Mouse (Mus musculus): ENCODE data around the gene Olfr126. TPM values are rescaled to one million over a fixed set of nuclear protein-coding genes. Genes with fewer than 3 reads are reported as not detected.

Gene Olfr126
- polyA plus RNA-seq (2016; fragmentation: Nextera tagmentation; extraction: Ambion mirVana) = not detected in 2 replicates

DNA sequence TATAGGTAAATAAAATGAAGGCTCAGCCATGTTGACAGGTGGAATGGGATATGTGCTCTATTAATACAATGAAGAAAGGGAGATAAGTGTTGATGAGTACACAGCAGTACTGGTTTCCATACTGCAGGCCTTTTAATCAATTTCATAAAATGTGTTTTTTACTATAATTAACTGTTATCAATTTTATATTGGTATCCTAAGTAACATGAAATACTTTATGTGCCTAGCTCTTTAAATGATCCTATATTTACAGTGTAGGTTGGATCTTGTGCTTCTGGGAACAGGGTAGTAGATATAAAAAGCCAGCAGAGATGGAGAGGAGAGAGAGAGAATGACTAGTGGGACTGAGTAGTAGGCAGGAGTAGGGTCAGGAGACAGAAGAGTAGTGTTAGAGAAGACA lies at the start of gene Olfr126:
Gene Olfr126, plus strand, starts transcription at position 301 of the 400 bp plus-strand sequence.
- H3K4me3 ChIP-seq = no peak within 1 kb of the TSS
- H3K27me3 ChIP-seq (ENCODE audit: poor library complexity, severe bottlenecking) = no peaks in the 10 kb centered on the region
- H3K27ac ChIP-seq = no peak within 1 kb of the TSS
- H3K36me3 ChIP-seq (replicated peaks) = no peaks in the 10 kb centered on the region
- H3K9me3 ChIP-seq = no peaks in the 10 kb centered on the region
- DNase-seq (ENCODE audit: extremely low spot score, low spot score) = no peak
- no peaks in the 10 kb centered on the region for H3K4me1 ChIP-seq

DNA sequence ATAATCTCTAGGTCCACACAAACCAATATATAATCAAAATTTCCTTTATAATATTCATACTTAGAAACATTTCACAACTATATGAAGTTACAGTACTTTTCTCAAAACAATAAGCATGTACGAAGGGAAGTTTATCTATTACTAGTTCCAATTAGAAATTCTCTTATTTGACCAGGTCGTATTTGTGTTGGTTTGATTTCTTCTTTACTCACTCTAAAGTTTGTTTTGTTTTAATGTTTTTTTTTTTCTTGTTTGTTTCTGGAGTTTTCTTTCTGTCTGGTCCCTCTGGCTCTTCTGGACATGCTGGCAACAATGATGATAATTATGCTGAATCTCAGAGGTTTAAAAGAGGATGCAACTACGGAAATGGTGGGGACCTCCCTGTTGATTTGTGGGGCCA lies 47.7 kb upstream of the Olfr126 start, which contains the start of gene Olfr124:
Gene Olfr124, plus strand, starts transcription at position 301 of the 400 bp plus-strand sequence.
- Histone ChIP-seq H3K4me3 (no peak within 1 kb of the TSS), H3K27me3 (ENCODE audit: poor library complexity, severe bottlenecking) (no peaks in the 10 kb centered on the region), H3K36me3 (replicated peaks) (no peaks in the 10 kb centered on the region), H3K4me1 (no peaks in the 10 kb centered on the region), H3K9me3 (no peaks in the 10 kb centered on the region), H3K27ac (no peak within 1 kb of the TSS)
- 92% methylated on average over 3 of the region's 3 CpGs for WGBS
- no peak for DNase-seq (ENCODE audit: extremely low spot score, low spot score)

DNA sequence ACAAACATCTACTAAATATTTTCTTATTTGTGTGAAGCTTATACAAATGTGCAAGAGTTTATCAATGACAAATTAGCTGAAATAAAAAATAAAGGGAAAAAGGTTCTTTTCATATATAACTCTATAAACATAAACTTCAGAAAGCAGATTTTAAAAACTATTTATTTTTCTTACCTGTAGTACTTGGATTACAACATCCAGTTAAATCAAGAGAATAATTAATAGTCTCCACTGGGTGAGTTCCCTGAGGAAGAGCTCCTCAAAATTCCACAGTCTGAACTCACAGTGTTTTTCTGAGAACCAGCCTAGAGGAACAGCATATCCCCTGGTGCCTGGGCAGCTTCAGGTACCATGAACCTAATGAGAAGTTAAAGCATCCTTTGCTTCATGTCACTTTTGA lies 14.6 kb upstream of the Olfr126 start, which contains the start of gene Olfr125:
Gene Olfr125, plus strand, starts transcription at position 301 of the 400 bp plus-strand sequence.
- no peak for DNase-seq (ENCODE audit: extremely low spot score, low spot score)
- H3K27me3 ChIP-seq (ENCODE audit: poor library complexity, severe bottlenecking) = no peaks in the 10 kb centered on the region
- H3K9me3 ChIP-seq = no peaks in the 10 kb centered on the region
- no peaks in the 10 kb centered on the region for H3K4me1 ChIP-seq
- H3K27ac ChIP-seq = no peak within 1 kb of the TSS
- H3K4me3 ChIP-seq = no peak within 1 kb of the TSS
- no peaks in the 10 kb centered on the region for H3K36me3 ChIP-seq (replicated peaks)

DNA sequence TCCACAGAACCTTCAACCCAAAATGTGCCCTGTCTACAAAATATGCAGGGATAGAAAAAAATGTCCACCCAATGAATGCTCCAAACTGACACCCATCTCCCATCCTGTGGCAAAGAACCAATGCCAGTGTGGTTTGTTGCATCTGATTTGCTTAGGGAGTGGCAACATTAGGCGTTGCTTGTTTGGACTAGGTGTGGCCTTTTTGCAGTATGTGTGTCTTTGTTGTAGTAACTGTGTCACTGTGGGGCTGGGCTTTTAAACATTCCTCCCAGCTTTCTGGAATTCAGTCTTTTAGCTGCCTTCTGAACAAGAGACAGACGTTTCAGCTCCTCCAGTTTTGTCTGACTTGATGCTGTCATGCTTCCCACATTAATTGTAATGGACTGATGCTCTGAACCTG lies 16.6 kb downstream of the Olfr126 start:
- no peak for DNase-seq (ENCODE audit: extremely low spot score, low spot score)
- H3K36me3 ChIP-seq (replicated peaks) = no peaks in the 10 kb centered on the region
- H3K9me3 ChIP-seq = peaks cover 6% of the 10 kb centered on the region; the same call in 1 of the 2 replicates
- 79% methylated on average over 2 of the region's 2 CpGs for WGBS
- no peak overlapping the region for H3K27ac ChIP-seq
- no peaks in the 10 kb centered on the region for H3K4me1 ChIP-seq
- H3K27me3 ChIP-seq (ENCODE audit: poor library complexity, severe bottlenecking) = no peaks in the 10 kb centered on the region
- H3K4me3 ChIP-seq = no peak overlapping the region

DNA sequence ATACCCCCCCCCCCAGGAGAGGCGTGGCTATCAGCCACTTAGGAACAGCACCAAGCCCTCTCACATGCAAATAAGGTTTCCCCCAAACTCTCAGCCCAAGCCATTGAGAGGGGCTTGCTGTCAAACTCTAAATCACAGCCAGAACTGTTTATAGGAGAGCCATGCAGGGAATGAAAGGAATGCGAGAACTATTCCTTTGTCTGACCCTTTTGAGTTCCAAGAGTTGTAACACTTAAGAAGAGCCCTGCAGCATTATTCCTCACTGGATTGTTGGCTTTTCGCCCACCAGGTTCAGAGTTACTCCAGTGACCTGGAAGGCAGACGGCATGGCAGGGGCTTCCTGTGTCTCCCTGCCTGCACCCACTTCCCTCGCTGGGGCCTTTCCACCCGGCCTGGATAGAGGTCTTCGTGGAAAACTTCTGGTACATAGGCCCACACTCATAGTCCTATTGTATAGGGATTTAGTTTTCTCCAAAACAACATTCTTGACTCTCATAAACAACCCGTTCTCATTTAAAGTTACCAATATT lies 22.5 kb downstream of the Olfr126 start:
- H3K27me3 ChIP-seq (ENCODE audit: poor library complexity, severe bottlenecking) = no peaks in the 10 kb centered on the region
- DNase-seq (ENCODE audit: extremely low spot score, low spot score) = no peak

DNA sequence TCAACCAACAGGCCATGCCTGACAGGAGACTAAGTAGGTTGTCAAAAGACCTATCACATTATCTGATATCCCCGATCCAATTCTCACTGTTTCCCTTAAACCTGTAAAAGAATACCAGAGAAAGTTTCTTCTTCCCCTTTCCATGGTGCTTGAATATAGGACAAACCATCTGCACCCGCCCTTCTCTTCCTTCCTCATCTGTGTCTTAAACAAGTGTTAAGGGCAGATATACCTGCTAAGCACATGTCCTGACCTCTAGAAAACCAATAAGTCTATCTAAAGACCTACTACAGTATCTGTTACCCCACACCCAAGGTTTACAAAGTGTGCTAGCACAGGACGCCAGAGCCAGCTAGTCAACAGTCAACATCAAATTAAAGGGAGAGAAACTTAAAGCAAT lies 26.5 kb downstream of the Olfr126 start:
- Histone ChIP-seq H3K27me3 (ENCODE audit: poor library complexity, severe bottlenecking) (no peaks in the 10 kb centered on the region), H3K4me3 (no peak overlapping the region), H3K9me3 (no peaks in the 10 kb centered on the region), H3K4me1 (peaks cover 6% of the 10 kb centered on the region), H3K27ac (no peak overlapping the region), H3K36me3 (replicated peaks) (no peaks in the 10 kb centered on the region)
- 89% methylated on average over 3 of the region's 3 CpGs for WGBS
- no peak for DNase-seq (ENCODE audit: extremely low spot score, low spot score)

More for the DNA sequence above, 22.5 kb downstream of the Olfr126 start:
- H3K4me3 ChIP-seq = no peak overlapping the region
- H3K4me1 ChIP-seq = peaks cover 6% of the 10 kb centered on the region
- 26% methylated on average over 8 of the region's 8 CpGs for WGBS
- no peaks in the 10 kb centered on the region for H3K9me3 ChIP-seq
- H3K27ac ChIP-seq = no peak overlapping the region
- no peaks in the 10 kb centered on the region for H3K36me3 ChIP-seq (replicated peaks)

DNA sequence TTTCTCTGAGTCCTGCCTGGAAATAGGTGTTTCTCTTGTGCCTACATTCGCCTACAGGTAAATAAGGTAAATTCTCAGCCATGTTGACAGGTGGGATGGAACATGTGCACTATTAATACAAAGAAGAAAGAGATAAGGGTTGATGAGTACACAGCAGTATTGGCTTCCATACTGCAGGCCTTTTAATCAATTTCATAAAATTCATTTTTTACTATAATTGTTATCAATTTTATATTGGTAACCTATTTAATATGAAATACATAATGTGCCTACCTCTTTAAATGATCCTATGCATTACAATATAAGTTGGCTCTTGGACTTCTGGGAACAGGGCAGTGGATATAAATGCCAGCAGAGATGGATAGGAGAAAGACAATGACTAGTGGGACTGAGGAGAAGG lies 52.9 kb downstream of the Olfr126 start, which contains the start of gene Olfr127:
Gene Olfr127, plus strand, starts transcription at position 301 of the 400 bp plus-strand sequence.
- H3K36me3 ChIP-seq (replicated peaks) = no peaks in the 10 kb centered on the region
- no peaks in the 10 kb centered on the region for H3K9me3 ChIP-seq
- no peak for DNase-seq (ENCODE audit: extremely low spot score, low spot score)
- H3K27me3 ChIP-seq (ENCODE audit: poor library complexity, severe bottlenecking) = no peaks in the 10 kb centered on the region
- H3K4me1 ChIP-seq = no peaks in the 10 kb centered on the region
- no peak within 1 kb of the TSS for H3K4me3 ChIP-seq
- no peak within 1 kb of the TSS for H3K27ac ChIP-seq
- 83% methylated on average over 1 of the region's 1 CpGs for WGBS

Other genes with a start within 250 kb of the Olfr126 start
- gene Olfr115, start 220.4 kb upstream of the Olfr126 start, polyA plus RNA-seq (2016; fragmentation: Nextera tagmentation; extraction: Ambion mirVana) = not detected in 2 replicates
- gene Olfr116, start 220.3 kb upstream of the Olfr126 start, polyA plus RNA-seq (2016; fragmentation: Nextera tagmentation; extraction: Ambion mirVana) = not detected in 2 replicates
- gene Olfr117, start 183.7 kb upstream of the Olfr126 start, polyA plus RNA-seq (2016; fragmentation: Nextera tagmentation; extraction: Ambion mirVana) = not detected in 2 replicates
- gene Olfr118, start 180.5 kb upstream of the Olfr126 start, polyA plus RNA-seq (2016; fragmentation: Nextera tagmentation; extraction: Ambion mirVana) = not detected in 2 replicates
- not detected in 2 replicates for gene Olfr119, start 150.9 kb upstream of the Olfr126 start, polyA plus RNA-seq (2016; fragmentation: Nextera tagmentation; extraction: Ambion mirVana)
- gene Olfr120, start 125.7 kb upstream of the Olfr126 start, polyA plus RNA-seq (2016; fragmentation: Nextera tagmentation; extraction: Ambion mirVana) = not detected in 2 replicates
- gene Olfr121, start 98.6 kb upstream of the Olfr126 start, polyA plus RNA-seq (2016; fragmentation: Nextera tagmentation; extraction: Ambion mirVana) = not detected in 2 replicates
- not detected in 2 replicates for gene Olfr122, start 78.9 kb upstream of the Olfr126 start, polyA plus RNA-seq (2016; fragmentation: Nextera tagmentation; extraction: Ambion mirVana)
- gene Olfr123, start 54.0 kb upstream of the Olfr126 start, polyA plus RNA-seq (2016; fragmentation: Nextera tagmentation; extraction: Ambion mirVana) = not detected in 2 replicates
- not detected in 2 replicates for gene Olfr124, start 47.6 kb upstream of the Olfr126 start, polyA plus RNA-seq (2016; fragmentation: Nextera tagmentation; extraction: Ambion mirVana)
- gene Olfr125, start 14.5 kb upstream of the Olfr126 start, polyA plus RNA-seq (2016; fragmentation: Nextera tagmentation; extraction: Ambion mirVana) = not detected in 2 replicates
- gene Olfr127, start 53.0 kb downstream of the Olfr126 start, polyA plus RNA-seq (2016; fragmentation: Nextera tagmentation; extraction: Ambion mirVana) = not detected in 2 replicates
- not detected in 2 replicates for gene Olfr128, start 73.1 kb downstream of the Olfr126 start, polyA plus RNA-seq (2016; fragmentation: Nextera tagmentation; extraction: Ambion mirVana)
- gene Olfr761, start 105.6 kb downstream of the Olfr126 start, polyA plus RNA-seq (2016; fragmentation: Nextera tagmentation; extraction: Ambion mirVana) = not detected in 2 replicates
- not detected in 2 replicates for gene Olfr129, start 212.6 kb downstream of the Olfr126 start, polyA plus RNA-seq (2016; fragmentation: Nextera tagmentation; extraction: Ambion mirVana)
- not detected in 2 replicates for gene Olfr130, start 216.4 kb downstream of the Olfr126 start, polyA plus RNA-seq (2016; fragmentation: Nextera tagmentation; extraction: Ambion mirVana)
- not detected in 2 replicates for gene Olfr131, start 241.2 kb downstream of the Olfr126 start, polyA plus RNA-seq (2016; fragmentation: Nextera tagmentation; extraction: Ambion mirVana)

All from forebrain, embryonic 10.5 days (tissue).